Mouse (Mus musculus) CH12.LX (cell line): ENCODE measurements around the gene Nipsnap3a.

Experiments
- CTCF ChIP-seq, 2 experiments: IDR thresholded peaks in 1 of 2; conservative IDR thresholded peaks in 1 of 2; 2 replicates each; pipeline ENCODE4 v1.5.1; 2011 to 2012; ENCODE audit warnings: low read depth in 2 of 2, low read length in 2 of 2, improper control_type of control experiment in 1 of 2, inconsistent platforms in 1 of 2, mild to moderate bottlenecking in 1 of 2, moderate library complexity in 1 of 2
- EP300 ChIP-seq: IDR thresholded peaks from 2 replicates; pipeline ENCODE4 v1.6.1; 2011; ENCODE audit warnings: low read length, improper control_type of control experiment
- MAX ChIP-seq: IDR thresholded peaks from 2 replicates; pipeline ENCODE4 v1.6.1; 2011; ENCODE audit warnings: low read length, improper control_type of control experiment
- NRF1 ChIP-seq: IDR thresholded peaks from 2 replicates; pipeline ENCODE4 v1.6.1; 2014; ENCODE audit warnings: low read depth, mild to moderate bottlenecking, inconsistent platforms, low read length, improper control_type of control experiment, moderate library complexity
- PAX5 ChIP-seq: IDR thresholded peaks from 2 replicates; pipeline ENCODE4 v1.6.1; 2012; ENCODE audit warnings: low read length, inconsistent platforms, mixed read lengths
- POLR2A ChIP-seq: IDR thresholded peaks from 2 replicates; pipeline ENCODE4 v1.6.1; 2011; ENCODE audit warnings: low read depth, mild to moderate bottlenecking, improper control_type of control experiment, low read length
- POLR2AphosphoS2 ChIP-seq: IDR thresholded peaks from 2 replicates; pipeline ENCODE4 v1.6.1; 2011; ENCODE audit warnings: low read depth, low read length, improper control_type of control experiment
- UBTF ChIP-seq: IDR thresholded peaks from 2 replicates; pipeline ENCODE4 v1.6.1; 2012; ENCODE audit warnings: low read depth, mild to moderate bottlenecking, inconsistent platforms, low read length, improper control_type of control experiment, moderate library complexity
- USF1 ChIP-seq: IDR thresholded peaks from 2 replicates; pipeline ENCODE4 v1.6.1; 2014; ENCODE audit warnings: low read depth, mild to moderate bottlenecking, inconsistent platforms, low read length, improper control_type of control experiment
- USF2 ChIP-seq: conservative IDR thresholded peaks from 2 replicates; pipeline ENCODE4 v1.6.1; 2011; ENCODE audit warnings: low read depth, low read length, improper control_type of control experiment
- ZC3H11A ChIP-seq: IDR thresholded peaks from 2 replicates; pipeline ENCODE4 v1.6.1; 2012; ENCODE audit warnings: low read depth, mild to moderate bottlenecking, inconsistent platforms, low read length, improper control_type of control experiment

DNA sequence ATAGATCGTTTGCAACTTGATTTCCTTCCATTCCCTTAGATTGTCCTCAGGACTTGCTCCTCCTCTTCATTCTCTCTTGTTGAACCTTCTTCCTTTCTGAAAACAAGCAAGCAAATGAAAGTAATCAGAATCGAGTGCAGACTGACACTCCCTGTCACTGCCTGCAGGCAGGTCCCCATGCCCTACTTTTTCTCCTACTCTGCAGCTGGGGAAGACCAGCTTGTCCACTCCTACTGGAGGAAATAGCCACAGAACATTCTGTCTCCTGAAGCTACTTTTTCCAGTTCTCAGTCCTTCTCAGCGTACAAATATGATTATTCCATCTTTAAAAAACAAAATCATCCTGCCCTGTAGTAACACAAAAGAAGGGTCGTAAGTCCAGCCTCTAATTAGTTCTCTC is 35.3 kb downstream of the Nipsnap3a start:
- TF ChIP-seq USF2, result no peak
- TF ChIP-seq NRF1, result no peak
- no peak for TF ChIP-seq PAX5
- no peak for TF ChIP-seq USF1
- TF ChIP-seq MAX, result no peak
- TF ChIP-seq ZC3H11A, result no peak
- TF ChIP-seq CTCF (conservative IDR thresholded peaks at IDR 0.05 in 1 of 2, IDR thresholded peaks at IDR 0.05 in 1 of 2; ENCODE audit: low read depth in 2 of 2, low read length in 2 of 2), result no peak
- TF ChIP-seq POLR2A, result no peak
- TF ChIP-seq EP300, result no peak
- TF ChIP-seq POLR2AphosphoS2, result no peak
- TF ChIP-seq UBTF, result no peak
